Mouse (Mus musculus) urinary bladder, adult 2 months (tissue): Measurements from ENCODE around the gene Slc7a8. TPM values are rescaled to one million over a fixed set of nuclear protein-coding genes. Genes with fewer than 3 reads are reported as not detected.

ENCODE experiments used
- DNase-seq: peaks from one replicate; pipeline ENCODE4 v3.0.0; 2022; ENCODE audit warnings: low spot score
- polyA plus RNA-seq: library from polyadenylated mRNA; depleted of rRNA; stranded (reverse); fragments of >200 nt; gene quantifications from 2 replicates; pipeline ENCODE4 v1.2.3, GENCODE M21; 2012

The Slc7a8 gene
- polyA plus RNA-seq, 1 experiment, result 20.0 TPM

GRCm38 (mm10) chr14:54737634-54738033 is 44.1 kb downstream of the Slc7a8 start:
- no peak for DNase-seq

- no peak for DNase-seq
Measured at GRCm38 (mm10) chr14:54736555-54737552, 44.9 kb downstream of the Slc7a8 start.

- no peak for DNase-seq
Measured at GRCm38 (mm10) chr14:54735221-54735620, 46.5 kb downstream of the Slc7a8 start.

- DNase-seq, result no peak
Measured at GRCm38 (mm10) chr14:54734004-54734403, 47.7 kb downstream of the Slc7a8 start.

GRCm38 (mm10) chr14:54732206-54732605 is 49.5 kb downstream of the Slc7a8 start:
- no peak for DNase-seq

- no peak for DNase-seq
Measured at GRCm38 (mm10) chr14:54730305-54730704, 51.4 kb downstream of the Slc7a8 start.

GRCm38 (mm10) chr14:54728823-54729653 is 52.7 kb downstream of the Slc7a8 start:
- DNase-seq, result no peak

GRCm38 (mm10) chr14:54727565-54727964 is 54.2 kb downstream of the Slc7a8 start:
- no peak for DNase-seq

- no peak for DNase-seq
Measured at GRCm38 (mm10) chr14:54724049-54724448, 57.7 kb downstream of the Slc7a8 start.

- no peak for DNase-seq
Measured at GRCm38 (mm10) chr14:54721711-54722110, 60.0 kb downstream of the Slc7a8 start.

GRCm38 (mm10) chr14:54720654-54721350 is 60.9 kb downstream of the Slc7a8 start:
- DNase-seq, result no peak

GRCm38 (mm10) chr14:54720041-54720440 is 61.7 kb downstream of the Slc7a8 start:
- no peak for DNase-seq

- no peak for DNase-seq
Measured at GRCm38 (mm10) chr14:54715402-54715801, 66.3 kb downstream of the Slc7a8 start.

- no peak for DNase-seq
Measured at GRCm38 (mm10) chr14:54714617-54715081, 67.1 kb downstream of the Slc7a8 start.

GRCm38 (mm10) chr14:54714121-54714520 is 67.6 kb downstream of the Slc7a8 start:
- no peak for DNase-seq

GRCm38 (mm10) chr14:54712861-54713260 is 68.9 kb downstream of the Slc7a8 start:
- no peak for DNase-seq

GRCm38 (mm10) chr14:54712074-54712473 is 69.7 kb downstream of the Slc7a8 start, which contains the start of gene Cebpe:
Gene Cebpe, minus strand, starts transcription at chr14:54712174.
- DNase-seq, result no peak

- DNase-seq, result no peak
Measured at GRCm38 (mm10) chr14:54709054-54709453, 72.7 kb downstream of the Slc7a8 start.

- DNase-seq, result no peak
Measured at GRCm38 (mm10) chr14:54706589-54707320, 75.0 kb downstream of the Slc7a8 start.

- no peak for DNase-seq
Measured at GRCm38 (mm10) chr14:54705844-54706243, 75.9 kb downstream of the Slc7a8 start.

- no peak for DNase-seq
Measured at GRCm38 (mm10) chr14:54703207-54703606, 78.5 kb downstream of the Slc7a8 start.
